8 mouse cellular contexts compared by ENCODE assay signal in genomic region chr9:88686719-88687118, GRCm38 (mm10). TPM values are rescaled to one million over a fixed set of nuclear protein-coding genes. Genes with fewer than 3 reads are reported as not detected.
"Had no signal": no experiment of that assay in that cellular context is flagged by ENCODE, and none has a peak within 500 bp of the region (broad histone marks: within the 10 kb centered on the region; RNA-seq: fewer than 3 reads in every experiment).

No protein-coding gene starts in this region.

RNA-seq across cellular contexts. Expression of gene Bcl2a1d, which starts 45.0 kb away (rescaled TPM):
- polyA plus RNA-seq: heart, embryonic 10.5 days; heart, embryonic 12.5 days; hindbrain, embryonic 12.5 days; kidney, embryonic 14.5 days; limb, embryonic 11.5 days; limb, embryonic 15.5 days; liver, embryonic 12.5 days; liver, embryonic 16.5 days had no signal
